Comparison of ENCODE assay signal across 10 mouse cellular contexts in genomic region chr6:135322749-135323148, GRCm38 (mm10). TPM values are rescaled to one million over a fixed set of nuclear protein-coding genes. Genes with fewer than 3 reads are reported as not detected.
DNase-seq lines count a peak whose midpoint lies in the region; ATAC-seq and TF ChIP-seq lines count a peak whose summit lies in the region.
"Had no signal": no experiment of that assay in that cellular context is flagged by ENCODE, and none has a peak within 500 bp of the region (broad histone marks: within the 10 kb centered on the region; RNA-seq: fewer than 3 reads in every experiment).

No protein-coding gene starts in this region.

- ATAC-seq in intestine, embryonic 14.5 days (replicated peaks; ENCODE audit: low FRiP score, low TSS enrichment, low read depth): peak; percentile 30; the same call in 1 of the 2 replicates
- peak; percentile 52 for ATAC-seq in lung, postnatal 0 days

- TF ChIP-seq EP300 in lung, postnatal 0 days (IDR thresholded peaks at IDR 0.05): no peak; the same call in 1 of the 2 replicates

- H3K4me1 ChIP-seq in intestine, embryonic 14.5 days (replicated peaks; ENCODE audit: control insufficient read depth, insufficient read depth, low read length): peaks cover 8% of the 10 kb centered on the region; the same call in 1 of the 2 replicates
- peaks cover 13% of the 10 kb centered on the region; the same call in 1 of the 2 replicates for H3K4me1 ChIP-seq in lung, postnatal 0 days (ENCODE audit: insufficient read depth, low read depth, low read length)

- H3K4me2 ChIP-seq in intestine, embryonic 14.5 days (ENCODE audit: low read length): peak overlapping the region; percentile 31; the same call in 1 of the 2 replicates
- H3K4me2 ChIP-seq in lung, postnatal 0 days (replicated peaks; ENCODE audit: low read depth, low read length): peak overlapping the region; percentile 33

- no peak overlapping the region for H3K9ac ChIP-seq in intestine, embryonic 14.5 days (ENCODE audit: low read length)
- no peak overlapping the region for H3K9ac ChIP-seq in lung, postnatal 0 days (replicated peaks; ENCODE audit: low read depth)

- 62% methylated on average over 7 of the region's 7 CpGs for WGBS in intestine, embryonic 14.5 days
- WGBS in lung, postnatal 0 days: 40% methylated on average over 7 of the region's 7 CpGs

- no peaks in the 10 kb centered on the region for H3K27me3 ChIP-seq in intestine, embryonic 14.5 days (replicated peaks; ENCODE audit: control insufficient read depth, insufficient read depth, low read length)
- H3K27me3 ChIP-seq in lung, postnatal 0 days (replicated peaks; ENCODE audit: insufficient read depth, low read length): no peaks in the 10 kb centered on the region

- H3K27ac ChIP-seq in gastrocnemius, adult 2 months: peak overlapping the region; percentile 61
- peak overlapping the region; percentile 4; the same call in 1 of the 2 replicates for H3K27ac ChIP-seq in intestine, embryonic 14.5 days (ENCODE audit: low read depth)
- peak overlapping the region; percentile 76 for H3K27ac ChIP-seq in lung, postnatal 0 days (ENCODE audit: low read length)

- H3K9me3 ChIP-seq in intestine, embryonic 14.5 days (ENCODE audit: control insufficient read depth, low read length): no peaks in the 10 kb centered on the region
- no peaks in the 10 kb centered on the region for H3K9me3 ChIP-seq in lung, postnatal 0 days (ENCODE audit: low read length)

- H3K36me3 ChIP-seq in intestine, embryonic 14.5 days (ENCODE audit: control insufficient read depth, insufficient read depth, low read length): no peaks in the 10 kb centered on the region
- no peaks in the 10 kb centered on the region for H3K36me3 ChIP-seq in lung, postnatal 0 days (ENCODE audit: insufficient read depth, low read length)

- TF ChIP-seq CTCF in gastrocnemius, adult 2 months (IDR thresholded peaks at IDR 0.05): no peak
- TF ChIP-seq CTCF in lung, postnatal 0 days (IDR thresholded peaks at IDR 0.05): no peak

- peak; percentile 51 for DNase-seq in gastrocnemius, adult 2 months
- no peak for DNase-seq in gastrocnemius, postnatal 36 days
- peak; percentile 48 for DNase-seq in 416B (ENCODE audit: low read depth)
- DNase-seq in intestine, embryonic 14.5 days (ENCODE audit: low spot score): no peak
- peak; percentile 60 for DNase-seq in lung, postnatal 0 days (ENCODE audit: low spot score)
- no peak for DNase-seq in layer of hippocampus, adult 9-11 months
- DNase-seq in ovary, postnatal 14 days (ENCODE audit: low spot score): no peak
- no peak for DNase-seq in c-Kit-positive CD71-positive TER-119-positive erythroid progenitor cells, embryonic 14.5 days (ENCODE audit: low spot score)
- DNase-seq: right cerebral cortex, postnatal 4 days had no signal

- peak overlapping the region; percentile 38 for H3K4me3 ChIP-seq in gastrocnemius, adult 2 months
- H3K4me3 ChIP-seq in intestine, embryonic 14.5 days (ENCODE audit: low read depth, low read length): no peak overlapping the region
- no peak overlapping the region for H3K4me3 ChIP-seq in lung, postnatal 0 days (ENCODE audit: low read depth, low read length)

- intact Hi-C loops in gastrocnemius, adult 2 months (cut with DNase I): no loop called here
- intact Hi-C loops in gastrocnemius, postnatal 36 days (cut with DNase I): no loop called here

RNA-seq across cellular contexts. Expression of gene Pbp2, which starts 12.5 kb away (rescaled TPM):
- under 1 TPM in 1 of 2 experiments, not detected in 1; 0.17 TPM for total RNA-seq in gastrocnemius, adult 2 months (2021)
- total RNA-seq in gastrocnemius, postnatal 36 days (2021): not detected
- 0.13 and 0.32 TPM in 2 replicates for polyA plus RNA-seq in intestine, embryonic 14.5 days (2014; fragmentation: Nextera tagmentation; extraction: Ambion mirVana)
- polyA plus RNA-seq in lung, postnatal 0 days (2015; fragmentation: Nextera tagmentation; extraction: Ambion mirVana): 0.42 and 1.6 TPM in 2 replicates
- polyA plus RNA-seq: liver, embryonic 16.5 days had no signal

RNA-seq across cellular contexts. Expression of gene Emp1, which starts 39.6 kb away (rescaled TPM):
- total RNA-seq in gastrocnemius, adult 2 months (2021): 10 to 100 TPM; 20.3 to 60.2 TPM
- total RNA-seq in gastrocnemius, postnatal 36 days (2021): 10 to 100 TPM; 25.5 to 34.9 TPM
- polyA plus RNA-seq in intestine, embryonic 14.5 days (2014; fragmentation: Nextera tagmentation; extraction: Ambion mirVana): 12.7 and 15.2 TPM in 2 replicates
- polyA plus RNA-seq in lung, postnatal 0 days (2015; fragmentation: Nextera tagmentation; extraction: Ambion mirVana): 127 and 136 TPM in 2 replicates

Comparison
In these comparisons a context has a peak if more than half of its experiments do, and no peak if none do; other contexts are left out.
1. DNase-seq: peak in gastrocnemius, adult 2 months (single experiment), 416B (single experiment) and lung, postnatal 0 days (single experiment); none in gastrocnemius, postnatal 36 days (0 of 2), intestine, embryonic 14.5 days (single experiment), layer of hippocampus, adult 9-11 months (single experiment), ovary, postnatal 14 days (single experiment) and c-Kit-positive CD71-positive TER-119-positive erythroid progenitor cells, embryonic 14.5 days (single experiment).
2. H3K27ac ChIP-seq: peak in every context shown above with its lines; median percentile 76 in lung, postnatal 0 days; 61 in gastrocnemius, adult 2 months; 4 in intestine, embryonic 14.5 days.